Mouse (Mus musculus): ENCODE results near the gene Nifk.

Gene Nifk

DNA sequence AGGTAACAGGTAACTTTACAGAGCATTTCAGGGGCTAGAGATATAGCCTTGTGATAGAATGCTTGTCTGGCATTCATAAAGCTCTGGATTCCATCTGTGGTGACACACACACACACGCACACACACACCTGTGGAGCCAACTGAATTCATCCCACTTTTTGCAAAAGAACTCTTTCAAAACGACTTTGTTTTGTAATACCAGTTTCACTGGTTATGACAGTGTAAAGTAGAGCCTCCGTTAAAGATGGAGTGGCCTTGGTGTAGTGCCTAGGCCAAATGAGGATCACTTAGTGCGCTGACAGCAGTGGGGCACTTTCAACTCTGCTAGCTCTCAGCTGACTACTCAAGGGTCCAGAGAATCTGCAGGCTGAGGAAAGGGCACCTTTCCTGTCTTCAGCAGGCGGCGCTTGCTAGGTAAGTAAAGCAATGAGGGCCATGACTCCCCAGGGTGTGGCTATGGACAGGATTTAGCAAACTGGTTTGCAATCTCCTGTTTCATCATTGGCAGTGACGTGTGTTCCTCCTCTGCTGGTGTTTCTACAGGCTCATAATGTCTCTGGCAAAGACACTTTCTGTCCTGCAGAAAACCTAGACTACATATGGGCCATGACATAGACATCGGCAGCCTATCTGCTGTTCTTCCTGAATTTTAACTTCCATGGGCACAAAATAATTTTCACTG is 58.6 kb downstream of the Nifk start:
- DNase-seq (ENCODE audit: low read depth, low spot score) = no peak

Data from skeletal muscle tissue, adult 2 months (tissue).